Mouse (Mus musculus) stomach, postnatal 0 days (tissue): ENCODE results near the gene Cd302. TPM values are rescaled to one million over a fixed set of nuclear protein-coding genes. Genes with fewer than 3 reads are reported as not detected.
A peak's percentile ranks its signal among the peaks of the same experiment; 100 is the strongest.

Source experiments
- ATAC-seq: fragments of 200-750 bp; cut with Nextera tagmentation; 2 replicates; pipeline ENCODE4 v1.8.0; 2017; ENCODE audit not compliant: low FRiP score, low TSS enrichment
- DNase-seq: peaks from one replicate; pipeline ENCODE4 v3.0.0-alpha.2; 2016; ENCODE audit warnings: low spot score
- H3K27ac ChIP-seq: fragments of 300-500 bp; sonication (generic); replicated peaks from 2 replicates; pipeline ENCODE4 v1.5.1; 2014; ENCODE audit warnings: mild to moderate bottlenecking, control low read depth
- H3K27me3 ChIP-seq: fragments of 300-500 bp; sonication (generic); 2 replicates; pipeline ENCODE4 v1.6.1; 2014; ENCODE audit warnings: low read length; ENCODE audit not compliant: control insufficient read depth, insufficient read depth
- H3K36me3 ChIP-seq: fragments of 300-500 bp; sonication (generic); 2 replicates; pipeline ENCODE4 v1.6.1; 2014; ENCODE audit warnings: low read length, mixed read lengths; ENCODE audit not compliant: control insufficient read depth, insufficient read depth
- H3K4me1 ChIP-seq: fragments of 300-500 bp; sonication (generic); replicated peaks from 2 replicates; pipeline ENCODE4 v1.6.1; 2014; ENCODE audit warnings: antibody characterized with exemption; ENCODE audit not compliant: control insufficient read depth, insufficient read depth
- H3K4me2 ChIP-seq: fragments of 300-500 bp; sonication (generic); replicated peaks from 2 replicates; pipeline ENCODE4 v1.6.1; 2014; ENCODE audit warnings: low read depth, mild to moderate bottlenecking, control low read depth, moderate library complexity
- H3K4me3 ChIP-seq: fragments of 300-500 bp; sonication (generic); 2 replicates; pipeline ENCODE4 v1.5.1; 2014; ENCODE audit warnings: low read depth, low read length, control low read depth
- H3K9ac ChIP-seq: fragments of 300-500 bp; sonication (generic); 2 replicates; pipeline ENCODE4 v1.6.1; 2014; ENCODE audit warnings: mild to moderate bottlenecking, low read length, control low read depth, mixed read lengths
- H3K9me3 ChIP-seq: fragments of 300-500 bp; sonication (generic); 2 replicates; pipeline ENCODE4 v1.6.1; 2016; ENCODE audit warnings: low read length; ENCODE audit not compliant: control insufficient read depth
- CTCF ChIP-seq: IDR thresholded peaks from 2 replicates; pipeline ENCODE4 v1.5.1; 2016; ENCODE audit warnings: antibody characterized with exemption, low read depth, mild to moderate bottlenecking, moderate library complexity
- EP300 ChIP-seq: optimal IDR thresholded peaks from 2 replicates; pipeline ENCODE3; 2016; ENCODE audit warnings: antibody characterized with exemption
- WGBS: fragments of 180-500 bp; shearing (Covaris S2); extraction: QIAGEN DNeasy Blood & Tissue Kit; methylation state at CpG from one replicate; pipeline ENCODE4 v1.1.7; 2014; 5-methylcytosine and 5-hydroxymethylcytosine counted together
- polyA plus RNA-seq: library from polyadenylated mRNA; unstranded; fragments of >200 nt; fragmentation: Nextera tagmentation; extraction: Ambion mirVana; gene quantifications from 2 replicates; pipeline ENCODE4 v1.2.1, GENCODE M21; 2015

Gene Cd302
- polyA plus RNA-seq, 1 experiment from 2014 or later: 26.0 TPM

GRCm38 (mm10) chr2:60221954-60222353 is 62.3 kb downstream of the Cd302 start:
- DNase-seq (no peak), ATAC-seq (no peak)
- no peaks in the 10 kb centered on the region for H3K27me3 ChIP-seq
- H3K4me1 ChIP-seq: 0 out of 2 replicates have a peak, but pooled peaks cover 2% of the 10 kb centered on the region
- H3K9me3 ChIP-seq: no peaks in the 10 kb centered on the region
- 62% methylated on average over 2 of the region's 2 CpGs for WGBS
- TF ChIP-seq EP300 (no peak), CTCF (no peak)
- H3K36me3 ChIP-seq: no peaks in the 10 kb centered on the region
- no peak overlapping the region for H3K4me2 ChIP-seq
- no peak overlapping the region for H3K4me3 ChIP-seq
- no peak overlapping the region for H3K9ac ChIP-seq
- H3K27ac ChIP-seq: no peak overlapping the region

GRCm38 (mm10) chr2:60221236-60221635 is 63.1 kb downstream of the Cd302 start:
- ATAC-seq (no peak), DNase-seq (no peak)
- 0 out of 2 replicates have a peak, but pooled peaks cover 2% of the 10 kb centered on the region for H3K4me1 ChIP-seq
- H3K27me3 ChIP-seq: no peaks in the 10 kb centered on the region
- no peaks in the 10 kb centered on the region for H3K36me3 ChIP-seq
- H3K4me3 ChIP-seq: no peak overlapping the region
- H3K9ac ChIP-seq: no peak overlapping the region
- H3K9me3 ChIP-seq: no peaks in the 10 kb centered on the region
- no peak overlapping the region for H3K27ac ChIP-seq
- TF ChIP-seq CTCF (no peak), EP300 (no peak)
- no peak overlapping the region for H3K4me2 ChIP-seq
- WGBS: 38% methylated on average over 6 of the region's 6 CpGs

- TF ChIP-seq CTCF (no peak), EP300 (no peak)
- DNase-seq: no peak
- peak; percentile 38; the same call in 1 of the 2 replicates for ATAC-seq
- Histone ChIP-seq H3K9me3 (no peaks in the 10 kb centered on the region), H3K4me3 (no peak overlapping the region), H3K27me3 (no peaks in the 10 kb centered on the region), H3K4me2 (no peak overlapping the region), H3K27ac (no peak overlapping the region), H3K36me3 (no peaks in the 10 kb centered on the region; the same call in 1 of the 2 replicates), H3K9ac (no peak overlapping the region), H3K4me1 (peaks cover 5% of the 10 kb centered on the region; the same call in 1 of the 2 replicates)
- WGBS: 60% methylated on average over 6 of the region's 6 CpGs
Observed at GRCm38 (mm10) chr2:60217620-60218019, 66.7 kb downstream of the Cd302 start.

GRCm38 (mm10) chr2:60216547-60217153 is 67.6 kb downstream of the Cd302 start:
- DNase-seq: no peak
- Histone ChIP-seq H3K4me1 (peaks cover 5% of the 10 kb centered on the region; the same call in 1 of the 2 replicates), H3K27me3 (no peaks in the 10 kb centered on the region), H3K27ac (no peak overlapping the region), H3K4me2 (no peak overlapping the region), H3K9ac (no peak overlapping the region), H3K9me3 (no peaks in the 10 kb centered on the region), H3K4me3 (no peak overlapping the region), H3K36me3 (no peaks in the 10 kb centered on the region; the same call in 1 of the 2 replicates)
- TF ChIP-seq CTCF: no peak
- no peak for TF ChIP-seq EP300
- no peak for ATAC-seq
- 55% methylated on average over 4 of the region's 4 CpGs for WGBS

DNA sequence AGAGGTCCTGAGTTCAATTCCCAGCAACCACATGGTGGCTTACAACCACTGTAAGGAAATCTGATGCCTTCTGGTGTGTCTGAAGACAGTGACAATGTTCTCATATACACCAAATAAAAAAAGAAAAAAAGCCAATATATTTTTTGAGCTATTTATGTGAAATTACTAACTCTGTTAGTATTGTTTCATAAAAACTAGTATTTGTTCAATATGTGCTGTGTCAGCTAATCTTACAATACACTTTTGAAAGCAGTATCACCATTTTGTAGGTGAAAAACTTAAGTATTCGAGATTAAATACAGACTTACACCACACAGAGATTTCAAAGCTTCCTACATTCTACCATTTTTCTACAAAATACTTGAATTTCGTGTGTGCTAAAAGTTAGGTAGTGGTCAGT is 69.6 kb downstream of the Cd302 start:
- Histone ChIP-seq H3K27me3 (no peaks in the 10 kb centered on the region), H3K9me3 (no peaks in the 10 kb centered on the region), H3K36me3 (no peaks in the 10 kb centered on the region; the same call in 1 of the 2 replicates), H3K27ac (no peak overlapping the region), H3K4me2 (no peak overlapping the region), H3K4me3 (no peak overlapping the region), H3K4me1 (peaks cover 6% of the 10 kb centered on the region; the same call in 1 of the 2 replicates), H3K9ac (no peak overlapping the region)
- ATAC-seq: no peak
- 89% methylated on average over 2 of the region's 2 CpGs for WGBS
- no peak for DNase-seq
- no peak for TF ChIP-seq EP300
- TF ChIP-seq CTCF: no peak

DNA sequence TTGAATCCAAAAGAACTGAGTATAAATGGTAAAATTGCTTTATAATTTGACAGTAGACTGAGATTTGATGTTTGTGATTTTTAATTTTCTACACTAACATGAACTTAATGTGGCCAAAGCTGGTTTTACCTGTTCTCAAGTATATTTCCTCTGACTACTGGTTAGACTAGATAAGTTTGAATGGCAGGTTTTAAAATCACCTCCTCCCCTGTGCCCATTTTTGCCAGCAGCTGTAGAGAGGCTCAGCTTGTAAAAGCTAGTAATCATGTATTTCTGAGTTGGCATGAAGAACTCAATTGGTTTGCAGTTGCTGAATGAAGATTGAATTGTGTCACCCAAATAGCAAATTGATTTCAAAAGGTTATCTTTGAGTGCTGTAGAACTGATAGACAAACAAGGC is 71.8 kb downstream of the Cd302 start:
- TF ChIP-seq EP300 (no peak), CTCF (no peak)
- H3K27me3 ChIP-seq: no peaks in the 10 kb centered on the region
- no peak overlapping the region for H3K27ac ChIP-seq
- no peaks in the 10 kb centered on the region for H3K9me3 ChIP-seq
- no peak for DNase-seq
- H3K36me3 ChIP-seq: no peaks in the 10 kb centered on the region; the same call in 1 of the 2 replicates
- H3K4me2 ChIP-seq: no peak overlapping the region
- no peak for ATAC-seq
- H3K9ac ChIP-seq: no peak overlapping the region
- no peak overlapping the region for H3K4me3 ChIP-seq
- peaks cover 6% of the 10 kb centered on the region; the same call in 1 of the 2 replicates for H3K4me1 ChIP-seq
